Mouse (Mus musculus): ENCODE data around the gene Sh3bp2. TPM values are rescaled to one million over a fixed set of nuclear protein-coding genes. Genes with fewer than 3 reads are reported as not detected.
A peak's percentile ranks its signal among the peaks of the same experiment; 100 is the strongest.

The Sh3bp2 gene
- polyA plus RNA-seq, 1 experiment, result 8.6 TPM

DNA sequence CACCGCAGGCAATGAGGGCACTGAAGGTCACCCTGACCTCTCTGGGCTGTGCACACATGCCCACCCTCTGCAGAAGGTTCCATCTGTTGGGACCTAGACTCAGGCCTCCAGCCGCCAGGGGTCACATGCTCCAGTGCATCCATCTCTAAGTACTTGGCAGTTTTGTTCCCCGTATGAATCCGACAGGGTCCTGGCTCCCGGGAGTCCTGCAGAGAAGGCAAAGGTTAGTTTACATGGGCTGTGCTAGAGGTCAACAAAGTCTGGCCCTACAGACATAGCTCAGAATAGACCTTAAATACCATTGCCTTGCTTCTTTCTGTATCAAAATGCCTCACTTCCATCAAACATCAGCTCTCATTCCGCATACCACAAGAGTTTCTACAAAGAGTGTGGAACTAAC is 28.9 kb upstream of the Sh3bp2 start:
- H3K27ac ChIP-seq (ENCODE audit: insufficient read depth, low read depth, low read length), result no peak overlapping the region
- TF ChIP-seq CTCF (conservative IDR thresholded peaks at IDR 0.05; ENCODE audit: insufficient read depth, insufficient read length, low read depth, low read length) (no peak), POLR2A (IDR thresholded peaks at IDR 0.05; ENCODE audit: low read depth, low read length) (no peak)
- H3K4me3 ChIP-seq (ENCODE audit: insufficient read depth, low read depth, low read length), result no peak overlapping the region
- no peaks in the 10 kb centered on the region for H3K27me3 ChIP-seq (replicated peaks; ENCODE audit: control insufficient read depth, insufficient read depth, low read length)
- 67% methylated on average over 6 of the region's 6 CpGs for WGBS
- H3K36me3 ChIP-seq (ENCODE audit: control insufficient read depth, insufficient read depth, low read length), result no peaks in the 10 kb centered on the region; the same call in none of the 2 replicates
- no peak for DNase-seq
- no peaks in the 10 kb centered on the region for H3K4me1 ChIP-seq (ENCODE audit: control insufficient read depth, insufficient read depth, low read length)

DNA sequence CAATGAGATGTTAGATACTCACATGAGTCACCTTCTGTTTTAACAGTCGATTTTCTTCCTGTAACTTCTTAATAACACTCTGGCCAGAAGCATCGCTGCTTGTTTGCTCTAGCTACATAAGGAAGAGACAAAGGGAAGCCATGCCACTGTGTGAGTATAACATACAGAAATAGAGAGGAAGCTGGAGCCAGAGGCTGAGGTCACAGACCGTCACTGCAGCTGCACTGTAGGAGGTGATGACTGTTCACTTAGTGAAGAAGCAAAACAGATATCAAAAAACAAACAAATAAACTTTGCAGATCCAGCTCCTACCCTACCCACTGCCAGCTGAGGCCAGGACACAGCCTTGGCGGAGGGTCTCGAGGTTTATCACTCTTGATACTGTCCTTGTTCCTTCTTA is 24.8 kb upstream of the Sh3bp2 start:
- H3K4me3 ChIP-seq (ENCODE audit: insufficient read depth, low read depth, low read length), result no peak overlapping the region
- 69% methylated on average over 5 of the region's 5 CpGs for WGBS
- no peak overlapping the region for H3K27ac ChIP-seq (ENCODE audit: insufficient read depth, low read depth, low read length)
- TF ChIP-seq CTCF (conservative IDR thresholded peaks at IDR 0.05; ENCODE audit: insufficient read depth, insufficient read length, low read depth, low read length) (no peak), POLR2A (IDR thresholded peaks at IDR 0.05; ENCODE audit: low read depth, low read length) (no peak)
- DNase-seq, result no peak
- no peaks in the 10 kb centered on the region for H3K27me3 ChIP-seq (replicated peaks; ENCODE audit: control insufficient read depth, insufficient read depth, low read length)
- H3K36me3 ChIP-seq (ENCODE audit: control insufficient read depth, insufficient read depth, low read length), result no peaks in the 10 kb centered on the region; the same call in none of the 2 replicates
- H3K4me1 ChIP-seq (ENCODE audit: control insufficient read depth, insufficient read depth, low read length), result no peaks in the 10 kb centered on the region

GRCm38 (mm10) chr5:34501588-34501987 is 24.1 kb upstream of the Sh3bp2 start:
- no peak for DNase-seq
- H3K4me3 ChIP-seq (ENCODE audit: insufficient read depth, low read depth, low read length), result no peak overlapping the region
- no peak overlapping the region for H3K27ac ChIP-seq (ENCODE audit: insufficient read depth, low read depth, low read length)
- TF ChIP-seq POLR2A (IDR thresholded peaks at IDR 0.05; ENCODE audit: low read depth, low read length) (no peak), CTCF (conservative IDR thresholded peaks at IDR 0.05; ENCODE audit: insufficient read depth, insufficient read length, low read depth, low read length) (no peak)
- no peaks in the 10 kb centered on the region for H3K27me3 ChIP-seq (replicated peaks; ENCODE audit: control insufficient read depth, insufficient read depth, low read length)
- H3K4me1 ChIP-seq (ENCODE audit: control insufficient read depth, insufficient read depth, low read length), result no peaks in the 10 kb centered on the region
- no peaks in the 10 kb centered on the region; the same call in none of the 2 replicates for H3K36me3 ChIP-seq (ENCODE audit: control insufficient read depth, insufficient read depth, low read length)
- 83% methylated on average over 3 of the region's 3 CpGs for WGBS

GRCm38 (mm10) chr5:34502411-34502810 is 23.2 kb upstream of the Sh3bp2 start:
- Histone ChIP-seq H3K27me3 (replicated peaks; ENCODE audit: control insufficient read depth, insufficient read depth, low read length) (no peaks in the 10 kb centered on the region), H3K36me3 (ENCODE audit: control insufficient read depth, insufficient read depth, low read length) (no peaks in the 10 kb centered on the region; the same call in none of the 2 replicates), H3K27ac (ENCODE audit: insufficient read depth, low read depth, low read length) (no peak overlapping the region), H3K4me1 (ENCODE audit: control insufficient read depth, insufficient read depth, low read length) (no peaks in the 10 kb centered on the region), H3K4me3 (ENCODE audit: insufficient read depth, low read depth, low read length) (no peak overlapping the region)
- DNase-seq, result no peak
- TF ChIP-seq CTCF (conservative IDR thresholded peaks at IDR 0.05; ENCODE audit: insufficient read depth, insufficient read length, low read depth, low read length) (no peak), POLR2A (IDR thresholded peaks at IDR 0.05; ENCODE audit: low read depth, low read length) (no peak)
- WGBS, result 98% methylated on average over 1 of the region's 1 CpGs

DNA sequence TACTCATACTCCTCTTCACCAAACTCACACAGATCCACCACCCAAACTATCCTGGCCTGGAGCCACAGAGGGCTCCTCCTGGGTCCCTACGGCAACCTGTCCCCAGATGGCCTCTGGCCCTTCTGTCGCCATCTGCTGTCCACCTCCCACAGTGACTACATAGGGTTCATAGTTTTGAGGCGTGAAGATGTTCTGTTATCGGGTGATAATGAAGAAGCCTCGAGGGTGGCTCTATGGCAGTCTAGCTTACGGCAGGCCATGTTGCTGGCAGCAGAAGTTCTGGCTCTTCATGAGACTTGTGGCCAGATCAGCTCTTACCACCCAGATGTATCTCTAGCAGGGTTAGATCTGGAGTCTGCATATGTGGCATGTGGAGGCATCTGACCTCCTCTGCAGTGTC is 22.8 kb upstream of the Sh3bp2 start:
- no peak overlapping the region for H3K4me3 ChIP-seq (ENCODE audit: insufficient read depth, low read depth, low read length)
- no peak for TF ChIP-seq CTCF (conservative IDR thresholded peaks at IDR 0.05; ENCODE audit: insufficient read depth, insufficient read length, low read depth, low read length)
- TF ChIP-seq POLR2A (IDR thresholded peaks at IDR 0.05; ENCODE audit: low read depth, low read length), result no peak
- H3K4me1 ChIP-seq (ENCODE audit: control insufficient read depth, insufficient read depth, low read length), result no peaks in the 10 kb centered on the region
- H3K36me3 ChIP-seq (ENCODE audit: control insufficient read depth, insufficient read depth, low read length), result no peaks in the 10 kb centered on the region; the same call in none of the 2 replicates
- no peak overlapping the region for H3K27ac ChIP-seq (ENCODE audit: insufficient read depth, low read depth, low read length)
- H3K27me3 ChIP-seq (replicated peaks; ENCODE audit: control insufficient read depth, insufficient read depth, low read length), result no peaks in the 10 kb centered on the region
- DNase-seq, result no peak
- WGBS, result 89% methylated on average over 6 of the region's 6 CpGs

- H3K4me1 ChIP-seq (ENCODE audit: control insufficient read depth, insufficient read depth, low read length), result no peaks in the 10 kb centered on the region; the same call in 1 of the 2 replicates
- no peaks in the 10 kb centered on the region for H3K27me3 ChIP-seq (replicated peaks; ENCODE audit: control insufficient read depth, insufficient read depth, low read length)
- no peaks in the 10 kb centered on the region for H3K36me3 ChIP-seq (ENCODE audit: control insufficient read depth, insufficient read depth, low read length)
- H3K4me3 ChIP-seq (ENCODE audit: insufficient read depth, low read depth, low read length), result no peak overlapping the region
- TF ChIP-seq CTCF (conservative IDR thresholded peaks at IDR 0.05; ENCODE audit: insufficient read depth, insufficient read length, low read depth, low read length) (no peak), POLR2A (IDR thresholded peaks at IDR 0.05; ENCODE audit: low read depth, low read length) (no peak)
- 94% methylated on average over 3 of the region's 3 CpGs for WGBS
- no peak overlapping the region for H3K27ac ChIP-seq (ENCODE audit: insufficient read depth, low read depth, low read length)
- DNase-seq, result no peak
These were observed 13.2 kb upstream of the Sh3bp2 start for GRCm38 (mm10) chr5:34512486-34512885.

DNA sequence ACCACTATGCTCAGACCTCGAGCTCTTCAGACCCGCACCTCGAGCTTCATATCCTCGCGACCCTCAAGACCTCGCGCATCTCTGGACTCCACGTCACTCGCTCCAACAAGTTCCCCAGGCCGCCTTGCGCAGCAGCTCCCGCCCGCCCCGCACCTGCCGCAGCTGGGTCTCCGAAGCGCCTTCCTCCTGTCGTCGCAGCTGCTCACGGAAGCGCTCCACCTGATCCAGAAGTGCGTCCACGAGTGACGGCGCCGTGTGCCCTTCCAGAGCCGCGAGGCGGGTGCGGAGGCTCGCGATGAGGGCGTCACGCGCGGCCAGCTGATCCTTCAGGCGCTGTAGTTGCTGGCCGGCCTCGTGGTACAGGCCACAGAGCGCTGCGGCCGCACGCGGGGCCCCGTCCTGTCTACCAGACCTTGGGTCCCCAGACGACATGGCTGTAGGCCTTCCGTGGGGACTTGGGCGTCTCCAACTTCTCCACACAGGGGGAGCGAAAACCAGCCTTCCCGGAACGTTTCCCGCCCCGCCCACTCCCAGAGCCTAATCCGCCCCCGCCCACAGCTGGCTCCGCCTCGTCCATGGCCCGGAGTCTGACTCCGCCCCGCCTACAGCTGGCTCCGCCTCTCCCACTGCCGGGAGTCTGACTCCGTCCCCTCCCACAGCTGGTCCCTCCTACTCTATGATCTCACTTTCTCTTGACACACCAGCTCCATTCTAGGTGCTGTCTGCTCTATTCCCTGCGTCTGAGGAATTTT is 12.0 kb upstream of the Sh3bp2 start, which contains the start of gene Tnip2:
Gene Tnip2, minus strand, starts transcription at position 526 of the 752 bp plus-strand sequence.
- DNase-seq, result peak; percentile 99
- Histone ChIP-seq H3K36me3 (ENCODE audit: control insufficient read depth, insufficient read depth, low read length) (no peaks in the 10 kb centered on the region), H3K27me3 (replicated peaks; ENCODE audit: control insufficient read depth, insufficient read depth, low read length) (no peaks in the 10 kb centered on the region), H3K4me1 (ENCODE audit: control insufficient read depth, insufficient read depth, low read length) (no peaks in the 10 kb centered on the region; the same call in 1 of the 2 replicates), H3K4me3 (ENCODE audit: insufficient read depth, low read depth, low read length) (peak within 1 kb of the TSS; percentile 79), H3K27ac (ENCODE audit: insufficient read depth, low read depth, low read length) (peak within 1 kb of the TSS; percentile 47)
- under 1% methylated on average over 64 of the region's 64 CpGs for WGBS
- peak; percentile 54 for TF ChIP-seq POLR2A (IDR thresholded peaks at IDR 0.05; ENCODE audit: low read depth, low read length)
- no peak for TF ChIP-seq CTCF (conservative IDR thresholded peaks at IDR 0.05; ENCODE audit: insufficient read depth, insufficient read length, low read depth, low read length)
